Mouse (Mus musculus) heart, adult 8-10 months (tissue): ENCODE results near the gene Coq6. TPM values are rescaled to one million over a fixed set of nuclear protein-coding genes. Genes with fewer than 3 reads are reported as not detected.

ENCODE experiments used
- DNase-seq: peaks from one replicate; pipeline ENCODE4 v3.0.0; 2022; ENCODE audit warnings: low spot score
- total RNA-seq, 4 experiments: library from RNA; stranded (reverse); gene quantifications; 2 replicates each; pipeline ENCODE4 v1.2.4; 2022

Gene Coq6
- total RNA-seq, 4 experiments from 2014 or later, result 99.6 to 103 (median 101) TPM

DNA sequence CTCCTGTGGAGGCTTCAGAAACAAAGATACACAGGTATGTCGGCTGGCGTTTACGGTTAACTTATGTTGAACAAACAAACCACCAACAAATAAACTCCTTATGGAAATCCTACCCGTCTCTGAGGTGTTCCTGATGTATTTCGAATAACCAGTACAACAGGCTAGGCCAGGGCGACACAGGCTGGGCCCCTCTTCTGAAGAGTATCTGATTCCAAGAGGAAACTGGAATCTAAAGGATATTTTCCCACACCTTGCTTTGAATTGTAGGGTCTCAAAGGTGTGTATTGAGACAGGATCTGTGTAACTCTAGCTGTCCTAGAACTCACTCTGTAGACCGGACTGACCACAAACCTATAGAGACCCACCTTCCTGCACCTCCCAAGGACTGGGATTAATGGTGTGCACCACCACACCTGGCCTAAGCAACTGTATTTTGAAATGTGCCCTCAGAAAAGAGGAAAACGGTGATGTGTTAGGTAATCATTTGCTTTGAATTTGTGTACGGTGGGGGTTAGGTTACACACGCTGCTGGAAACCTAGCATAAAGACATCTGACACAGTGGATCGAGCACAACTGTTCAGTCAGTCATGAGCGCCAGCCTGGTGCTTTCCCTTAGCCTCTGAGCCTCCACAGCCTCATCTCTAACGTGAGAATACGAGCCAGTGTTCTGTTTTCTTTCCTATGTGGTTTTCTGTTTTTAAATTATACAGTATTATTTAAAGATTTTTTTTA lies 35.7 kb downstream of the Coq6 start:
- DNase-seq, result no peak

DNA sequence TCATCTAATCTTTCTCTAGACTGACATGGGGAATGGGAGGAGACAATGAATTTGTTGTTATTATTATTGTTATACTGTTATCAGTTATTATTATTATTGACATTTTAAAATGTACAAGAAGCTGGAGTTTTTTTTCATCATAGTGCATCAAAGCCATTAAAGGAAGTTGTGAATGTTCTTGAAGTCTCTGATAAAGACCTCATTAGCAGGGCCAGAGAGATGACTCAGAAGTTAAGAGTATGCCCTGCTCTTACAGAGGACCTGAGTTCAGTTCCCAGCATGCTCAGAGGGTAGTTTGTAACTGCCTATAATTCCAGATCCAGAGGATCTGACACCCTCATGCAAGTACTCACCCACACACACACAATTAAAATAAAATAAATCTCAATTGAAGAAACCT lies 36.2 kb downstream of the Coq6 start:
- no peak for DNase-seq

DNA sequence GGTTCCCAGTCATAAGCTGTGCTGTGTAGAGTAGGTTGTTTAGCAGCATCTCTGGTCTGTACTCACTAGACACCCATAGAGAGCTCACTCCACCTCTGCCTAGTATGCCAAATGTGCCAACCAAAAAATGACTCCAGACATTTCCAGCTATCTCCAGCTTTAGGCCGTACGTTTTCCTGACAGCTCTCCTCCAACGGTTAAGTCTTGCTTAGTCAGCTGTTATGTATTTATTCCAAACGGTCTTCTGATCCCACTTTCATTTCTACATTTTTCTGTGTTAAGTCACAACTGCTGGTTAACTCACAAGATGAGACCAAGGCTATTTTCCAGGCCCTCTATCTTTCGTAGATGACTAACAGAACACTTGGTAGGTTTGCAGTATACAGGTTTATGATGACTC lies 37.2 kb downstream of the Coq6 start:
- DNase-seq, result no peak

DNA sequence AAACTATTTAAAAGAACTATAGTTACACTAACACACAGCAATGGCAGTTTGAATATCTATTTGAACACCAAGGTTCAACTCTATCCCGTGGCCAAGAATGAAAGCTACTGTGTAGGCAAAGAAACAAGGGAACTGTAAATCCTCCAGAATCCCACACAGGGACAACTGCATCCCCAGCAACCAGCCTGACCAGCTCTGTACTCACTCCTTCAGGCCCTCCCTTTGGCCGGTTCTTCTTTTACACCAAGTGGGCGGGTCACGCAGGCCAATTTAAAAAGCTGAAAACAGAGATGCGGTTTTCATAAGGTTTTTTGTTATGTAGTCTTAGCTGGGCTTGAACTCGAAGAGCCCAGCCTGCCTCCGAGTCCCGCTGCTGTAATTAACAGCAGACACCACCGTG lies 37.7 kb downstream of the Coq6 start:
- DNase-seq, result no peak

DNA sequence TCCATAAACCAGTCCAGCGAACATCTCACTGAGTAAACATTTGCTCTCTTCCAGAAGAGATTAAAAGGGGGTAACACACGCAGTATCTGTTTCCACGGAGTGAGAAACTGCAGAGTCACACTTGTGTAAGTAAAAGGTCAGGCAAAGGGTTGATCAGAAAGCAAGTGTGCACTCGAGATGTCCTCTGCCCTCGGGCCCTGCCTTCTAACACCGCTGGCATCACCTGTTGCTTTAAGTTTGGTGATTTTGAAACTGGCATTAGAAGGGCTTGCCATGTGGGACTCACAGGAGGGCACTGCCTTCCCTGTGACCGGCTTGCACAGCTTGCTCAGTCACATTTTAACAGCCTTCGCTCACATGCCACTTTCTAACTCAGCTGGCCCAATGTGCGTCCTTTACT lies 38.2 kb downstream of the Coq6 start:
- DNase-seq, result no peak

DNA sequence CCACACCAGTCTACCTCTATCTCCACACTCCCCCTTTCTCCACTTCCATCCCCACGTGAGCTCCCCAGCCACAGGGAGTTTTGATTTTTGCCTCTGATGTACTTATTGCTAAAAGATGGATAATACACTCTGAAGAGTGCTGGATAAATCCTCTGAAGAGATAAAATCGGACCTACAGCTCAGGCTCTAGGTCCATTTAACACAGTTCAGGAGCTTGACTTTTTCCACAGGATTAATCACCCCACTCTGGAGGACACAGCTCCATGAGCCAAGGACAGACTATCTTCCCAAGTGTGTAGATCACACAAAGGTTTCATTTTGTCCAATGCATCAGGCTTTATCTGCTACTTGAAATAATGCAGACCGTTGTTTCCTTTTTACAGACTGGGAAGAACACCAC lies 38.6 kb downstream of the Coq6 start:
- DNase-seq, result no peak

DNA sequence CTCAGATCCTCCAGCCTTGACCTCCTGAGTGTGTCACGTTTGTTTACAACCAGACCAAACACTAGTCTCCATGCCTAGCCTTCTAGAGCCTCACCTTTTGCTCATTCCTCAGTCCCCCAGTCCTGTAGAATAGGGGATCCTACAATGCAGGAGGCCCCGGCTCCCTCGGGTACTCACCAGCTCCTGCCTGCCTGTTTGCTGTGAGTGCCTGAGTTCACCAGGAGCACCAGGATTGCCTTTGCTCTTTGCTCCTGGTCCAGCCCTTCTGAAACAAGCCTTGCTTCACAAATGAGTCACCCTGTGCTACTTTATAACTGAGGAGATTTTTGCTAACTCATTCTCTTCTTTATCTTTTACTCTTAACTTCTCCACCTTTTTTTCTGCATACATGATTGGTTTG lies 39.2 kb downstream of the Coq6 start:
- no peak for DNase-seq

DNA sequence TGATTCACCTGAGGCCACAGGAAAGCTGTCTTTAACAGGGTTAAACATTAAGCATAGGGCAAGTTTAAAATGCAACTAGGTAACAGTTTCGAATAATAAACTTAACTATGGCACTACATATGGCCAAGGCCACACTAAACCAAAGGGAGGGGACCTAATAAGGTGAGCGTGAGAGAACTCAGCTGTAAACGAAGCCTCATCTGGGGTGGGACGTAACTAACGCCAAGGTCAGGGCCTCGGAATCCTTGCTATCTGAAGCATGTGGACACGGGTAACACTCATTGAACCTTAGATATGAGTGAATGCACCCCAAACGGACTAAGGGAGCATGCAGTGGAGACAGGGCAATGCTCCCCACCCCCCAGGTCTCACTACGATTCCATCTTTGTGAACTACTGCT lies 41.5 kb downstream of the Coq6 start:
- no peak for DNase-seq

DNA sequence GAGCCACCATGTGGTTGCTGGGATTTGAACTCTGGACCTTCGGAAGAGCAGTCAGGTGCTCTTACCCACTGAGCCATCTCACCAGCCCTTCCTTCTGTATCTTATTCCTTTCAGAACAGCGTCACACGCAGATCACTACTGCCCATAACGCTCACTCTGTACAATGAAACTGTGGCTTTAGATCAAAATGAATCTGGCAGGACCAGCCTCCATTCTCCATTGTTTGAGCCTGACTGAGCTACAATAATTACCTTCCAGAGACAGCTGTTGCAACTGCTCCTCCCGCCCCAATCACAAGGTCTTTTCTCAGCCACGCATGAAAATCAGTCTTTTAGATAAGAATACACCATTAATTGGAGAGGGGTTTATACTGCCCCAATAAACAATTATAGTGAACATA lies 43.1 kb downstream of the Coq6 start:
- DNase-seq, result no peak

DNA sequence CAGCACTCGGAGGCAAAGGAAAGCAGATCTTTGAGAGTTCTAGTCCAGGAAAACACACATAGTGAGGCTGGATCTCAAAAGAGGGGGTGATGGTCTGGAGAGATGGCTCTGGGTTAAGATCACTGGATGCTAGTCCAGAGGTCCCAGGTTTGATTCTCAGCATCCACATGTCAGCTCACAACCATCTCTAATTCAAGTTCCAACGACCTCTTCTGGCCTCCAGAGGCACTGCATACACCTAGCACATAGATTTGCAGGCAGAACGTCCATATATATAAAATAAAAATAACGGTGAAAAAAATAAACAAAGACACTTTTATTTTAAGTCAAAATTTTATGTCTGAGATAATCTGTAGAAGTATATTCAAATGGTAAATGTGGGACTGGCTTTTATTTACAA lies 45.8 kb downstream of the Coq6 start:
- DNase-seq, result no peak

DNA sequence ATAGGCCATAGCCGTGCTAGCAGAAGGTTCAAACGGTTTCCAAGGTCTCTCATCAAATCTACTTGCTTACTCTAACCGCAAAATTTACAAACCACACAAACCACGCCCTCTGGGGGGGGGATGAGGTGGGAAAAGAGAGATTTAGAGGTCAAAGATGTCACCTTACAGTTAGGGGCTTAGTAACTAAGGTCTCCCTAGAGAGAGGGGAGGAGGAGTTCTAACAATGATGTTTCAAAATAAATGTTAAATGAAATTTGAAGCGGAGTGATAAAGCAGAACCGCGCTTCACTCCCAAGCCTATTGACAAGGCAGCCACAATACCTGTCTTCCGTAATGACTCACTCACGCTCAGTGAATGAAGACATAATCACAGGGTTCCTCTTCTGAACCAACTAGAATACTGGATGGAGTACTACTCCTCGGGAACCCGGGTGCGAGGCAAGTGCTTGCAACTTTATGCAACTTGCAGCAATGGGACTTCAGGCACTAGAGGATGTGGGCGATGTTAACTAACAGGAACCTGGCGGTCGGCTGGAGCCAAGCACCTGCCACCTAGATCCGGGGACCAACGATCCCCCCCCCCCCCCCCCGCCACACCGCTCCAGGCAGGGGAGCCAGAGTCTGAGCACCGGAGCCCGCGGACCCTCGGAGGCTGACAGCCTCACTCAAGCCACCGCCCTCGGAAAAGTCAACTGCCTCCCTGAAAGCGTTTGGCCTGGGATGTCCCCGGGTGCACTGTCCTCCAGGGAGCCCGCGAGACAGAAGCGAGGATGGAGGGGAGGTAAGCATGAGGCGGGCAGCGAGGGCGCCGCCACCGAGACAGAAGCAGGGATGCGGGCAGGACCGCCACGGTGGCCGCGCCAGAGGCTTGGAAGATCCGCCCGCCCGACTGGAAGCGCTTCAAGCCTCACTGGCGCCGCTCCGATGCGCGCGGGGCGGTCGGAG lies 46.7 kb downstream of the Coq6 start:
- no peak for DNase-seq

DNA sequence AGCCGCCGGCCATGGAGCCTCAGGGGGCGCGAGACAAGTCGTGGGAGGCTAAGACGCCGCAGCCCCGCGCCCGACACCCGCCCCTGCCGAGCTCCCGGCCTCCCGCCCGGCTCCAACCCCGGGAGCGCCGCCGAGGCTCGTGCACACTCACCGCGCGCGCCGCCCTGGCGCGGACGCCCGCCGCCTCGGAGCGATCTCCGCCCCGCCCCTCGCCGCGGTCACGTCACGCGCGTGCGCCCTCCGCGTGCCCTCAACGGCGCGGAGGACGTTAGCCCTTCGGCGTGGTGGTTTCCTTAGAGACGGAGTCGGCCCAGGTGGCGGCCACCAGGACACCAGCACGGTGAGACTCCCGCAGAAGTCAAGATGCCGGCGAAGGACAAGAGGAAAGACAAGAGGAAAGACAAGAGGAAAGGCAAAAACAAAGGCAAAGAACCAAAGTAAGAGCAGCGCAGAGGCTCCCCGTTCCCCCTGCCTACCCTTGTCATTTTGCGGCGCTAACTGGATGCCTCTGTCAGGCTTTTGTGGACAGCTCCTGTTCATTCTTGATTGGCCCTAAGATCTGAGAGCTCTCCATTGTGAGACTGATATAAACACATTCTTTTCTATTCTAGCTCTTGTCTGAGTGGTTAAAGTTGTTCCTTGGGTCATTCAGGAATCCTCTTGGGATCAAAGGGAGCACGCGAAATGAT lies 47.5 kb downstream of the Coq6 start, which contains the start of the genes Entpd5 and Bbof1:
Entpd5 (minus strand) TSS at position 211 of the 689 bp plus-strand sequence.
Bbof1 (plus strand) TSS at position 253 of the 689 bp plus-strand sequence.
- DNase-seq, result peak; percentile 85

DNA sequence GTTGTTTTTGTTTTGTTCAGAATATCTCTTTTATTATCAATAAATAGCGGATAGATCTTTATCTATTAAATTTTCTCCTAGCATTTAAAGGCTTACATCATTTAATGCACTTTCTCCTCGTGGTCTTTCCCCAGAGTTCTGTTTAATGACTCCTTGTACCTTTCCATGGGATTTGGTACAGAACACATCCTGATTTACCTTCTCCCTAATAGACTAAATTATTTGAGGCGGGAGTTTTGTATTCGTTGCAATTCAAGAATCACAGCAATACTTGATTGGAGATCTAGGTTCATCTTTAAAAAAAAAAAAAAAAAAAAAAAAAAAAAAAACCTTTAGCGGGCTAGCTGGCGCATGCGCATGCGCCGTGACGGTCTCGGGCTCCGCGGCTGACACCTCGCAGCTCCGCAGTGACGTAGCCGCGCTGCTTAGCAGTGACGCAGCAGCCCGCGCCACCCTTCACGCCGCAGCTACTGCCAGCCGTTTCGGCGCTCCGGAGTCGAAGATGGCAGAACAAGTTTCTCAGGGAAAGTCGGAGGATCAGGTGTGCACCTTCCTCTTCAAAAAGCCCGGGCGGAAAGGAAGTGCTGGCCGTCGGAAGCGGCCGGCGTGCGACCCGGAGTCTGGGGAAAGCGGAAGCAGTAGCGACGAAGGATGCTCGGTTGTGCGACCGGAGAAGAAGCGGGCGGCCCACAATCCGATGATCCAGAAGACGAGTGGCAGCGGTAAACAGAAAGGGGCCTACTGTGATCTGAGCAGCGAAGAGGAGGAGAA lies 55.6 kb downstream of the Coq6 start, which contains the start of gene Rnf113a2:
Rnf113a2 (plus strand) TSS at position 363 of the 771 bp plus-strand sequence.
- DNase-seq, result peak; percentile 64

DNA sequence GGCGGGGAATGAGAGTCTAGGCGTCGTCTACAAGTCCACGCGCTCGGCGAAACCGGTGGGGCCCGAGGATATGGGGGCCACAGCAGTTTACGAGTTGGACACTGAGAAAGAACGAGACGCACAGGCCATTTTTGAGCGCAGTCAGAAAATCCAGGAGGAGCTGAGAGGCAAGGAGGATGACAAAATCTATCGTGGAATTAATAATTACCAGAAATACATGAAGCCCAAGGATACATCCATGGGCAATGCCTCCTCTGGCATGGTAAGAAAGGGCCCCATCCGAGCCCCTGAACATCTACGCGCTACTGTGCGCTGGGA lies 56.1 kb downstream of the Coq6 start:
- no peak for DNase-seq

Other genes with a start within 250 kb of the Coq6 start
- gene Dnal1, start 247.3 kb upstream of the Coq6 start, total RNA-seq, result 1 to 10 TPM; 6.2 to 7.8 (median 7.0) TPM
- gene Pnma1, start 213.2 kb upstream of the Coq6 start, total RNA-seq, result under 1 TPM in 2 of 4 experiments, not detected in 2; 0.11 TPM
- gene Elmsan1, start 142.8 kb upstream of the Coq6 start, total RNA-seq, result 10 to 100 TPM; 13.1 to 17.5 (median 14.5) TPM
- gene Ptgr2, start 76.4 kb upstream of the Coq6 start, total RNA-seq, result 100 to 1,000 TPM; 216 to 264 (median 243) TPM
- 10 to 100 TPM; 18.9 to 20.2 (median 19.5) TPM for gene Zfp410, start 44.8 kb upstream of the Coq6 start, total RNA-seq
- 10 to 100 TPM in 3 of 4 experiments, 1 to 10 TPM in 1; 9.8 to 13.2 (median 11.0) TPM for gene Fam161b, start 176 bp downstream of the Coq6 start, total RNA-seq
- 100 to 1,000 TPM in 1 of 4 experiments, 10 to 100 TPM in 3; 69.5 to 108 (median 85.9) TPM for gene Entpd5, start 47.4 kb downstream of the Coq6 start, total RNA-seq
- 1 to 10 TPM in 3 of 4 experiments, under 1 TPM in 1; 0.92 to 2.3 (median 1.4) TPM for gene Bbof1, start 47.4 kb downstream of the Coq6 start, total RNA-seq
- 10 to 100 TPM in 2 of 4 experiments, 1 to 10 TPM in 2; 9.4 to 12.7 (median 11.1) TPM for gene Rnf113a2, start 55.5 kb downstream of the Coq6 start, total RNA-seq
- 100 to 1,000 TPM; 220 to 268 (median 246) TPM for gene Aldh6a1, start 89.3 kb downstream of the Coq6 start, total RNA-seq
- gene Lin52, start 89.8 kb downstream of the Coq6 start, total RNA-seq, result 10 to 100 TPM; 11.2 to 13.4 (median 12.9) TPM
- gene Vsx2, start 208.1 kb downstream of the Coq6 start, total RNA-seq, result not detected